Mouse (Mus musculus) stomach, postnatal 0 days (tissue): ENCODE results near the gene Ankrd2. TPM values are rescaled to one million over a fixed set of nuclear protein-coding genes. Genes with fewer than 3 reads are reported as not detected.

Experiments
- ATAC-seq: fragments of 200-750 bp; cut with Nextera tagmentation; 2 replicates; pipeline ENCODE4 v1.8.0; 2017; ENCODE audit not compliant: low FRiP score, low TSS enrichment
- DNase-seq: peaks from one replicate; pipeline ENCODE4 v3.0.0-alpha.2; 2016; ENCODE audit warnings: low spot score
- H3K27ac ChIP-seq: fragments of 300-500 bp; sonication (generic); replicated peaks from 2 replicates; pipeline ENCODE4 v1.5.1; 2014; ENCODE audit warnings: mild to moderate bottlenecking, control low read depth
- H3K27me3 ChIP-seq: fragments of 300-500 bp; sonication (generic); 2 replicates; pipeline ENCODE4 v1.6.1; 2014; ENCODE audit warnings: low read length; ENCODE audit not compliant: control insufficient read depth, insufficient read depth
- H3K36me3 ChIP-seq: fragments of 300-500 bp; sonication (generic); 2 replicates; pipeline ENCODE4 v1.6.1; 2014; ENCODE audit warnings: low read length, mixed read lengths; ENCODE audit not compliant: control insufficient read depth, insufficient read depth
- H3K4me1 ChIP-seq: fragments of 300-500 bp; sonication (generic); replicated peaks from 2 replicates; pipeline ENCODE4 v1.6.1; 2014; ENCODE audit warnings: antibody characterized with exemption; ENCODE audit not compliant: control insufficient read depth, insufficient read depth
- H3K4me2 ChIP-seq: fragments of 300-500 bp; sonication (generic); replicated peaks from 2 replicates; pipeline ENCODE4 v1.6.1; 2014; ENCODE audit warnings: low read depth, mild to moderate bottlenecking, control low read depth, moderate library complexity
- H3K4me3 ChIP-seq: fragments of 300-500 bp; sonication (generic); 2 replicates; pipeline ENCODE4 v1.5.1; 2014; ENCODE audit warnings: low read depth, low read length, control low read depth
- H3K9ac ChIP-seq: fragments of 300-500 bp; sonication (generic); 2 replicates; pipeline ENCODE4 v1.6.1; 2014; ENCODE audit warnings: mild to moderate bottlenecking, low read length, control low read depth, mixed read lengths
- H3K9me3 ChIP-seq: fragments of 300-500 bp; sonication (generic); 2 replicates; pipeline ENCODE4 v1.6.1; 2016; ENCODE audit warnings: low read length; ENCODE audit not compliant: control insufficient read depth
- CTCF ChIP-seq: IDR thresholded peaks from 2 replicates; pipeline ENCODE4 v1.5.1; 2016; ENCODE audit warnings: antibody characterized with exemption, low read depth, mild to moderate bottlenecking, moderate library complexity
- EP300 ChIP-seq: optimal IDR thresholded peaks from 2 replicates; pipeline ENCODE3; 2016; ENCODE audit warnings: antibody characterized with exemption
- WGBS: fragments of 180-500 bp; shearing (Covaris S2); extraction: QIAGEN DNeasy Blood & Tissue Kit; methylation state at CpG from one replicate; pipeline ENCODE4 v1.1.7; 2014; 5-methylcytosine and 5-hydroxymethylcytosine counted together
- polyA plus RNA-seq: library from polyadenylated mRNA; unstranded; fragments of >200 nt; fragmentation: Nextera tagmentation; extraction: Ambion mirVana; gene quantifications from 2 replicates; pipeline ENCODE4 v1.2.1, GENCODE M21; 2015

Ankrd2 gene
- polyA plus RNA-seq = 0.11 and 0.12 TPM in 2 replicates

DNA sequence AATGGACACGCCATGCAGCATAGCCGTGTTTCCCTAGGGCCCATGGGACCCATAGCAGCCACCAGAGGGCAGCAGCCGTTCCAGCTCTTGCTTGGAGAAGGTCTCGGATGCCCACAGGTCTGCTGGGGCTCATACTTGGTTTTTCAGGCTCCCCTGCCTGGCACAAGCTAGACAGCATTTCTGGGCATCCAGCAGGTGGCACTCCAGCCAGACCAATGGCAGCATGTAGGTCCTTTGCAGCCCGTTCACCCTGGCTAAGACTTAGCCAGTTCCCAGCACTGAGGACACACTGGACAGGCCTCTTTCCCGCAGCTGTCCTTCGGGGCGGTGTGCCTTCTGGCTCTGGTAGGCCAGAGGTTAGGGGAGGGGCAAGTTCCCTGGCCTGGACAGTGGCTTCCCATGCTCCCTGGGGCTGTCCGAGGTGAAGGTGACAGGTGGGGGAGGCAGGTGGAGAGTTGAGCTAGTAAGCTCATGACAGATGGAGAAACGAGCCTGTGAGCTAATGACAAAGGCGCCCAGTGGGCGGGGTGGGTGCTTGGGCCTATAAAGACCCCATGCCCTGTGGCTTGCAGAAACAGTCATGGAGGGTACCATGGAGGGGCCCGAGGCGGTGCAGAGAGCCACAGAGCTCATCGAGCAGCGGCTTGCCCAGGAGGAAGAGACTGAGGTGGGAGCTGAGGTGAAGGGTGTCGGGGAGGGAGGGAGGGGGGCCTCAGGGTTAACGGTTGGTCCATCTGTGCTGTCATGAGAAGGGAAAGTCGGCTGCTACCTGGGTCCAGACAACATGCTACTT is at the start of gene Ankrd2:
Gene Ankrd2, plus strand, starts transcription at position 545 of the 793 bp plus-strand sequence.
- no peaks in the 10 kb centered on the region for H3K9me3 ChIP-seq
- DNase-seq (peak; percentile 89), ATAC-seq (peak; percentile 87)
- H3K4me3 ChIP-seq = no peak within 1 kb of the TSS
- peaks cover 3% of the 10 kb centered on the region; the same call in 1 of the 2 replicates for H3K36me3 ChIP-seq
- no peaks in the 10 kb centered on the region for H3K4me1 ChIP-seq
- H3K4me2 ChIP-seq = no peak within 1 kb of the TSS
- H3K27ac ChIP-seq = no peak within 1 kb of the TSS
- H3K9ac ChIP-seq = no peak within 1 kb of the TSS
- no peaks in the 10 kb centered on the region for H3K27me3 ChIP-seq
- WGBS = 64% methylated on average over 19 of the region's 19 CpGs
- no peak for TF ChIP-seq EP300
- peak; percentile 98 for TF ChIP-seq CTCF

DNA sequence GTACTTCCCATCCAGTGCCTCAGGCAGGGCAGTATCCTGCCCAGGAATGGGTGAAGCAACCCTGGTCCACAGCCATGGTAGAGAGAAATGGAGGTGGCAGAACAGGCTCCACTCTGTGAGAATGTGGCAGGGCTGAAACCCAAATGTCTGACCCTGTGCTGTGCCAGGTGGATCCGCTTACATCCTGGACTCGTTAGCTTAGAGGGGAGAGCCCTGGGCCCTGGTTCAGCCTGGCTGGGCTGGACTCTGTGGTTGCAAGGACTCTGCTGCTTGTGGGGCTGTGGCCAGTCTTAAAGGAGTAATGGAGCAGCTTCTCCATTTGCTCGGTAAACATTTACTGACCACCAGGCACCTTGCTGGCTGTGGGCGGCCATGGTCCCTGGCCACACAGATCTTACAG is 48.6 kb upstream of the Ankrd2 start:
- no peak overlapping the region for H3K4me3 ChIP-seq
- TF ChIP-seq CTCF (no peak), EP300 (no peak)
- no peak for DNase-seq
- no peaks in the 10 kb centered on the region for H3K27me3 ChIP-seq
- H3K4me2 ChIP-seq = no peak overlapping the region
- H3K9ac ChIP-seq = no peak overlapping the region
- ATAC-seq = no peak
- no peaks in the 10 kb centered on the region for H3K4me1 ChIP-seq
- no peak overlapping the region for H3K27ac ChIP-seq
- H3K9me3 ChIP-seq = no peaks in the 10 kb centered on the region
- H3K36me3 ChIP-seq = no peaks in the 10 kb centered on the region
- 79% methylated on average over 4 of the region's 4 CpGs for WGBS

GRCm38 (mm10) chr19:41989810-41990209 is 46.0 kb upstream of the Ankrd2 start:
- H3K4me1 ChIP-seq = peaks cover 4% of the 10 kb centered on the region; the same call in 1 of the 2 replicates
- H3K9ac ChIP-seq = no peak overlapping the region
- H3K27me3 ChIP-seq = no peaks in the 10 kb centered on the region
- no peak overlapping the region for H3K4me2 ChIP-seq
- H3K4me3 ChIP-seq = no peak overlapping the region
- H3K9me3 ChIP-seq = no peaks in the 10 kb centered on the region
- ATAC-seq (no peak), DNase-seq (no peak)
- no peaks in the 10 kb centered on the region for H3K36me3 ChIP-seq
- H3K27ac ChIP-seq = no peak overlapping the region
- no peak for TF ChIP-seq EP300
- TF ChIP-seq CTCF = no peak
- 76% methylated on average over 6 of the region's 6 CpGs for WGBS

DNA sequence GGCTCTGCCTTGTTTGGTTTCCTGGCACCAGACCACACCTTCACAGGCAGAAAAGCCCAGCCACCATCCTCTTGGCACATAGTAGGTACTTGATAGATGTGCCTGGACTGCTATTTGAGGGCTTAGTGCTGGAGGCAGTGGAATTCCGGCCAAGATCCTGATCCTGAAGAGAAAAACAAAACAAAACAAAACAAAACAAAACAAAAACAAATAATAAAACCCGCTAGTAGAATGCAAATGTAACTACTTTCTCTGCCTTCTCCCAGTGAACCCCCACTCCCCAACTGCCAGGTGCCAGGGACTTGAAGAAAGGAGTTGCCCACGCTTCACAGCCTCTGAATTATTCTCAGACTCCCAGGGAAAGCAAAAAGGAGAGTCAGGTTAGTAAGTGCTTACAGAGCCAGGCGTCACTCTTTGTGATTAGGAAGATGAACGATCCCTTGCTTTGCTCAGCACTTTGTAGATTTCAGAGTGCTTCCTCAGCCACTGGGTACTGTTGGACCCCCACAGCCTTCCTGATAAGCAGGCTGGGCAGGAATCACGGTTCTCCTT is 43.8 kb upstream of the Ankrd2 start:
- Histone ChIP-seq H3K4me2 (no peak overlapping the region), H3K9me3 (no peaks in the 10 kb centered on the region), H3K9ac (no peak overlapping the region), H3K27me3 (no peaks in the 10 kb centered on the region), H3K4me3 (no peak overlapping the region), H3K27ac (no peak overlapping the region), H3K36me3 (no peaks in the 10 kb centered on the region), H3K4me1 (peaks cover 4% of the 10 kb centered on the region; the same call in 1 of the 2 replicates)
- ATAC-seq (no peak), DNase-seq (no peak)
- 53% methylated on average over 6 of the region's 6 CpGs for WGBS
- TF ChIP-seq CTCF (no peak), EP300 (no peak)

DNA sequence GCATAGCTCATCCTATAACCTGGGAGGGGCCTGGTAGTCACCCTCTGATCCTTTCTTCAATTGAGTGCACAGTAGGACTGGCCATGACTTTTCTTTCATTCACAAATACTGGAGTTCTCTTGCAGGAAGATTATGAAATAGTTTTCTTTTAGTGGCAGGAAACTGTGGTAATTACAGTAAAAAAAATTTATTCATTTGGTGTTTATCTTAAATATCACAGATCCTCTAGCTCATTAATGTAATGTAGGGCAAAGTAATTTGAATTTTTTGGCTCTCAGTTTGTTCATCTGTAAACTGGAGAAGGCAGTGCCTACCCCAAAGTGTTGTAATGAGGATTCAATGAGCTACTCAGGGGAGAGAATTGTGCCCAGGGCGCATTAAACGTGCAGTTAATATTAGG is 42.8 kb upstream of the Ankrd2 start:
- H3K9ac ChIP-seq = no peak overlapping the region
- no peak overlapping the region for H3K27ac ChIP-seq
- DNase-seq = no peak
- H3K4me1 ChIP-seq = peaks cover 4% of the 10 kb centered on the region; the same call in 1 of the 2 replicates
- 41% methylated on average over 2 of the region's 2 CpGs for WGBS
- TF ChIP-seq EP300 (no peak), CTCF (no peak)
- H3K9me3 ChIP-seq = no peaks in the 10 kb centered on the region
- no peaks in the 10 kb centered on the region for H3K27me3 ChIP-seq
- H3K4me3 ChIP-seq = no peak overlapping the region
- no peaks in the 10 kb centered on the region for H3K36me3 ChIP-seq
- no peak overlapping the region for H3K4me2 ChIP-seq
- ATAC-seq = no peak

GRCm38 (mm10) chr19:41993484-41993883 is 42.3 kb upstream of the Ankrd2 start:
- TF ChIP-seq CTCF (no peak), EP300 (no peak)
- no peak overlapping the region for H3K9ac ChIP-seq
- peaks cover 4% of the 10 kb centered on the region; the same call in 1 of the 2 replicates for H3K4me1 ChIP-seq
- 28% methylated on average over 6 of the region's 6 CpGs for WGBS
- H3K4me2 ChIP-seq = no peak overlapping the region; the same call in 1 of the 2 replicates
- ATAC-seq (0 out of 2 replicates have a peak, but pooled peaks have one; percentile 30), DNase-seq (peak; percentile 54)
- H3K27me3 ChIP-seq = no peaks in the 10 kb centered on the region
- H3K4me3 ChIP-seq = no peak overlapping the region
- no peaks in the 10 kb centered on the region for H3K9me3 ChIP-seq
- H3K27ac ChIP-seq = no peak overlapping the region
- H3K36me3 ChIP-seq = no peaks in the 10 kb centered on the region
